Mouse (Mus musculus) lung, embryonic 15.5 days (tissue): ENCODE data around the gene Gtf2f1. TPM values are rescaled to one million over a fixed set of nuclear protein-coding genes. Genes with fewer than 3 reads are reported as not detected.
A peak's percentile ranks its signal among the peaks of the same experiment; 100 is the strongest.

Experiments used
- ATAC-seq: fragments of 200-750 bp; cut with Nextera tagmentation; 2 replicates; pipeline ENCODE4 v1.8.0; 2017; ENCODE audit warnings: moderate number of reproducible peaks, borderline replicate concordance; ENCODE audit not compliant: low FRiP score, low TSS enrichment; ENCODE audit errors: extremely low read depth
- H3K27ac ChIP-seq: fragments of 300-500 bp; sonication (generic); 2 replicates; pipeline ENCODE4 v1.5.1; 2015; ENCODE audit warnings: moderate library complexity, mild to moderate bottlenecking, inconsistent platforms
- H3K27me3 ChIP-seq: fragments of 300-500 bp; sonication (generic); 2 replicates; pipeline ENCODE4 v1.6.1; 2015; ENCODE audit warnings: inconsistent platforms
- H3K36me3 ChIP-seq: fragments of 300-500 bp; sonication (generic); 2 replicates; pipeline ENCODE4 v1.6.1; 2015; ENCODE audit warnings: inconsistent platforms
- H3K4me1 ChIP-seq: fragments of 300-500 bp; sonication (generic); 2 replicates; pipeline ENCODE4 v1.6.1; 2015; ENCODE audit warnings: inconsistent platforms
- H3K4me2 ChIP-seq: fragments of 300-500 bp; sonication (generic); 2 replicates; pipeline ENCODE4 v1.6.1; 2015; ENCODE audit warnings: inconsistent platforms, mild to moderate bottlenecking, moderate library complexity
- H3K4me3 ChIP-seq: fragments of 300-500 bp; sonication (generic); 2 replicates; pipeline ENCODE4 v1.5.1; 2015; ENCODE audit warnings: mild to moderate bottlenecking, inconsistent platforms
- H3K9ac ChIP-seq: fragments of 300-500 bp; sonication (generic); 2 replicates; pipeline ENCODE4 v1.6.1; 2015; ENCODE audit warnings: inconsistent platforms
- H3K9me3 ChIP-seq: fragments of 300-500 bp; sonication (generic); 2 replicates; pipeline ENCODE4 v1.6.1; 2016; ENCODE audit warnings: inconsistent platforms
- WGBS: fragments of 180-500 bp; shearing (Covaris S2); methylation state at CpG from one replicate; pipeline ENCODE4 v1.1.7; 2015; 5-methylcytosine and 5-hydroxymethylcytosine counted together
- polyA plus RNA-seq: library from polyadenylated mRNA; unstranded; fragments of >200 nt; fragmentation: Nextera tagmentation; extraction: Ambion mirVana; gene quantifications from 2 replicates; pipeline ENCODE4 v1.2.1, GENCODE M21; 2015

Gtf2f1 gene
- polyA plus RNA-seq, 1 experiment from 2014 or later: 63.3 TPM

GRCm38 (mm10) chr17:56999968-57000609 is 11.0 kb downstream of the Gtf2f1 start, which contains the start of gene Pspn:
TSS of gene Pspn (minus strand) at chr17:57000018.
- Histone ChIP-seq H3K27me3 (no peaks in the 10 kb centered on the region), H3K36me3 (peaks cover 42% of the 10 kb centered on the region), H3K4me3 (no peak within 1 kb of the TSS), H3K27ac (no peak within 1 kb of the TSS), H3K4me1 (peaks cover 9% of the 10 kb centered on the region), H3K9me3 (no peaks in the 10 kb centered on the region), H3K4me2 (no peak within 1 kb of the TSS), H3K9ac (no peak within 1 kb of the TSS)
- no peak for ATAC-seq
- WGBS: 83% methylated on average over 9 of the region's 9 CpGs

- WGBS: 88% methylated on average over 9 of the region's 9 CpGs
- no peaks in the 10 kb centered on the region for H3K27me3 ChIP-seq
- no peak for ATAC-seq
Measured at GRCm38 (mm10) chr17:56999414-56999813, 11.7 kb downstream of the Gtf2f1 start.

GRCm38 (mm10) chr17:56997029-56997667 is 13.9 kb downstream of the Gtf2f1 start, which contains the start of gene Alkbh7:
TSS of gene Alkbh7 (plus strand) at chr17:56997339.
- Histone ChIP-seq H3K4me2 (peak within 1 kb of the TSS; percentile 79), H3K9ac (peak within 1 kb of the TSS; percentile 69), H3K9me3 (no peaks in the 10 kb centered on the region), H3K4me1 (peaks cover 9% of the 10 kb centered on the region), H3K27ac (peak within 1 kb of the TSS; percentile 63), H3K27me3 (no peaks in the 10 kb centered on the region), H3K4me3 (peak within 1 kb of the TSS; percentile 83), H3K36me3 (peaks cover 45% of the 10 kb centered on the region)
- under 1% methylated on average over 38 of the region's 38 CpGs for WGBS
- peak; percentile 98 for ATAC-seq

More at GRCm38 (mm10) chr17:56999414-56999813, 11.7 kb downstream of the Gtf2f1 start:
- Histone ChIP-seq H3K9me3 (no peaks in the 10 kb centered on the region), H3K4me2 (no peak overlapping the region), H3K4me3 (no peak overlapping the region), H3K27ac (no peak overlapping the region), H3K36me3 (peaks cover 44% of the 10 kb centered on the region), H3K4me1 (peaks cover 9% of the 10 kb centered on the region), H3K9ac (no peak overlapping the region)

- Histone ChIP-seq H3K27ac (no peak overlapping the region), H3K36me3 (peaks cover 45% of the 10 kb centered on the region), H3K9ac (no peak overlapping the region), H3K4me3 (peak overlapping the region; percentile 83; the same call in 1 of the 2 replicates), H3K9me3 (no peaks in the 10 kb centered on the region), H3K4me1 (peaks cover 9% of the 10 kb centered on the region), H3K4me2 (peak overlapping the region; percentile 79; the same call in 1 of the 2 replicates), H3K27me3 (no peaks in the 10 kb centered on the region)
- no peak for ATAC-seq
- WGBS: 70% methylated on average over 2 of the region's 2 CpGs
Measured at GRCm38 (mm10) chr17:56996506-56996905, 14.6 kb downstream of the Gtf2f1 start.

- Histone ChIP-seq H3K4me1 (peaks cover 16% of the 10 kb centered on the region), H3K9ac (no peak overlapping the region), H3K9me3 (no peaks in the 10 kb centered on the region), H3K27me3 (no peaks in the 10 kb centered on the region), H3K4me2 (no peak overlapping the region), H3K4me3 (no peak overlapping the region), H3K36me3 (peaks cover 45% of the 10 kb centered on the region), H3K27ac (no peak overlapping the region)
- ATAC-seq: no peak
- WGBS: 86% methylated on average over 8 of the region's 8 CpGs
Measured at GRCm38 (mm10) chr17:56995046-56995445, 16.0 kb downstream of the Gtf2f1 start.

GRCm38 (mm10) chr17:56990966-56991365 is 20.1 kb downstream of the Gtf2f1 start:
- Histone ChIP-seq H3K27me3 (no peaks in the 10 kb centered on the region), H3K27ac (no peak overlapping the region), H3K36me3 (peaks cover 36% of the 10 kb centered on the region), H3K9ac (peak overlapping the region; percentile 81), H3K9me3 (no peaks in the 10 kb centered on the region), H3K4me1 (peaks cover 10% of the 10 kb centered on the region), H3K4me2 (peak overlapping the region; percentile 89), H3K4me3 (peak overlapping the region; percentile 74)
- WGBS: 67% methylated on average over 2 of the region's 2 CpGs
- ATAC-seq: no peak

GRCm38 (mm10) chr17:56990115-56990746 is 20.9 kb downstream of the Gtf2f1 start, which contains the start of gene Clpp:
TSS of gene Clpp (plus strand) at chr17:56990305.
- Histone ChIP-seq H3K36me3 (peaks cover 29% of the 10 kb centered on the region), H3K4me3 (peak within 1 kb of the TSS; percentile 74), H3K27ac (peak within 1 kb of the TSS; percentile 79), H3K9me3 (no peaks in the 10 kb centered on the region), H3K4me2 (peak within 1 kb of the TSS; percentile 89), H3K9ac (peak within 1 kb of the TSS; percentile 81), H3K4me1 (peaks cover 10% of the 10 kb centered on the region), H3K27me3 (no peaks in the 10 kb centered on the region)
- peak; percentile 97 for ATAC-seq
- under 1% methylated on average over 52 of the region's 52 CpGs for WGBS

GRCm38 (mm10) chr17:56989467-56990114 is 21.5 kb downstream of the Gtf2f1 start:
- Histone ChIP-seq H3K4me2 (peak overlapping the region; percentile 89), H3K36me3 (peaks cover 22% of the 10 kb centered on the region), H3K27me3 (no peaks in the 10 kb centered on the region), H3K9me3 (no peaks in the 10 kb centered on the region), H3K4me1 (peaks cover 10% of the 10 kb centered on the region), H3K9ac (peak overlapping the region; percentile 56), H3K27ac (peak overlapping the region; percentile 79), H3K4me3 (peak overlapping the region; percentile 74)
- WGBS: 1% methylated on average over 25 of the region's 25 CpGs
- ATAC-seq: peak; percentile 92

- peak overlapping the region; percentile 89 for H3K4me2 ChIP-seq
- peaks cover 10% of the 10 kb centered on the region for H3K4me1 ChIP-seq
- H3K4me3 ChIP-seq: peak overlapping the region; percentile 74
- no peak overlapping the region for H3K27ac ChIP-seq
- 69% methylated on average over 7 of the region's 7 CpGs for WGBS
- peaks cover 16% of the 10 kb centered on the region for H3K36me3 ChIP-seq
- no peaks in the 10 kb centered on the region for H3K27me3 ChIP-seq
- peak overlapping the region; percentile 56; the same call in 1 of the 2 replicates for H3K9ac ChIP-seq
- ATAC-seq: no peak
- no peaks in the 10 kb centered on the region for H3K9me3 ChIP-seq
Measured at GRCm38 (mm10) chr17:56988921-56989430, 22.1 kb downstream of the Gtf2f1 start.

GRCm38 (mm10) chr17:56988441-56988840 is 22.6 kb downstream of the Gtf2f1 start:
- Histone ChIP-seq H3K9ac (no peak overlapping the region), H3K27me3 (no peaks in the 10 kb centered on the region), H3K4me3 (no peak overlapping the region), H3K36me3 (peaks cover 11% of the 10 kb centered on the region), H3K9me3 (no peaks in the 10 kb centered on the region), H3K4me1 (peaks cover 10% of the 10 kb centered on the region), H3K27ac (no peak overlapping the region), H3K4me2 (no peak overlapping the region)
- WGBS: 80% methylated on average over 7 of the region's 7 CpGs
- ATAC-seq: no peak

- Histone ChIP-seq H3K4me1 (peaks cover 8% of the 10 kb centered on the region), H3K27ac (no peak overlapping the region), H3K9ac (no peak overlapping the region), H3K9me3 (no peaks in the 10 kb centered on the region), H3K4me3 (no peak overlapping the region), H3K27me3 (no peaks in the 10 kb centered on the region), H3K36me3 (no peaks in the 10 kb centered on the region), H3K4me2 (no peak overlapping the region)
- WGBS: 81% methylated on average over 3 of the region's 3 CpGs
- ATAC-seq: no peak
Measured at GRCm38 (mm10) chr17:56986105-56986805, 24.8 kb downstream of the Gtf2f1 start.
